Mouse (Mus musculus) limb, embryonic 11.5 days (tissue): ENCODE results near the gene Gpr33. TPM values are rescaled to one million over a fixed set of nuclear protein-coding genes. Genes with fewer than 3 reads are reported as not detected.

Experiments
- ATAC-seq: fragments of 200-750 bp; cut with Nextera tagmentation; 2 replicates; pipeline ENCODE4 v1.8.0; 2017; ENCODE audit warnings: low read depth; ENCODE audit not compliant: insufficient number of reproducible peaks, low FRiP score, low TSS enrichment
- DNase-seq: peaks from one replicate; pipeline ENCODE4 v3.0.0-alpha.2; 2015; ENCODE audit warnings: low spot score
- H3K27ac ChIP-seq: fragments of 300-500 bp; sonication (generic); replicated peaks from 2 replicates; pipeline ENCODE4 v1.5.1; 2014; ENCODE audit warnings: low read depth, mild to moderate bottlenecking, low read length
- H3K27me3 ChIP-seq: fragments of 300-500 bp; sonication (generic); 2 replicates; pipeline ENCODE4 v1.6.1; 2014; ENCODE audit warnings: mild to moderate bottlenecking, low read length, mixed read lengths; ENCODE audit not compliant: control insufficient read depth, insufficient read depth
- H3K36me3 ChIP-seq: fragments of 300-500 bp; sonication (generic); 2 replicates; pipeline ENCODE4 v1.6.1; 2014; ENCODE audit warnings: mild to moderate bottlenecking, low read length, moderate library complexity, mixed read lengths; ENCODE audit not compliant: control insufficient read depth, insufficient read depth
- H3K4me1 ChIP-seq: fragments of 300-500 bp; sonication (generic); 2 replicates; pipeline ENCODE4 v1.6.1; 2014; ENCODE audit warnings: low read length, mixed read lengths; ENCODE audit not compliant: control insufficient read depth, insufficient read depth
- H3K4me2 ChIP-seq: fragments of 300-500 bp; sonication (generic); 2 replicates; pipeline ENCODE4 v1.6.1; 2014; ENCODE audit warnings: low read depth, mild to moderate bottlenecking, moderate library complexity; ENCODE audit not compliant: severe bottlenecking
- H3K4me3 ChIP-seq: fragments of 300-500 bp; sonication (generic); 2 replicates; pipeline ENCODE4 v1.5.1; 2014; ENCODE audit warnings: low read depth, low read length
- H3K9ac ChIP-seq: fragments of 300-500 bp; sonication (generic); 2 replicates; pipeline ENCODE4 v1.6.1; 2014; ENCODE audit warnings: mild to moderate bottlenecking, low read length
- H3K9me3 ChIP-seq: fragments of 300-500 bp; sonication (generic); 2 replicates; pipeline ENCODE4 v1.6.1; 2016; ENCODE audit warnings: low read length; ENCODE audit not compliant: control insufficient read depth
- WGBS: fragments of 180-500 bp; shearing (Covaris S2); extraction: QIAGEN DNeasy Blood & Tissue Kit; methylation state at CpG from one replicate; pipeline ENCODE4 v1.1.7; 2014; 5-methylcytosine and 5-hydroxymethylcytosine counted together
- polyA plus RNA-seq: library from polyadenylated mRNA; unstranded; fragments of >200 nt; fragmentation: Nextera tagmentation; extraction: Ambion mirVana; gene quantifications from 2 replicates; pipeline ENCODE4 v1.2.1, GENCODE M21; 2014

Gpr33 gene
- polyA plus RNA-seq, 1 experiment from 2014 or later, result not detected

DNA sequence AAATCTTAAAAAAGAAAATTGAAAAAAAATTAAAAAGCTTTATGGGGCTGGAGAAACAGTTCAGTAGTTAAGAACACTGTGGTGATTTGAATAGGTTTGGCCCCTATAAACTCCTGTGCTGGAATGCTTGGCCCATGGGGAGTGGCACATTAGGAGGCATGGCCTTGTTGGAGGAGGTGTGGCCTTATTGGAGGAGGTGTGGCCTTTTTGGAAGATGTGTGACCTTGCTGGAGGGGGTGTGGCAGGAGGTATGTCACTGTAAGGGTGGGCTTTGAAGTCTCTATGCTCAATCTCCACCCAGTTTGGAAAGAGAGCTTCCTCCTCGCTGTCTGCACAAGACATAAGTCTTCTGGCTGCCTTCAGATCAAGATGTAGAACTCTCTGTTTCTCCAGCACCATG lies 53.5 kb downstream of the Gpr33 start:
- H3K4me1 ChIP-seq, result no peaks in the 10 kb centered on the region
- ATAC-seq, result no peak
- no peak overlapping the region for H3K4me3 ChIP-seq
- DNase-seq, result no peak
- H3K36me3 ChIP-seq, result no peaks in the 10 kb centered on the region
- H3K9ac ChIP-seq, result no peak overlapping the region
- no peak overlapping the region for H3K4me2 ChIP-seq
- H3K9me3 ChIP-seq, result no peaks in the 10 kb centered on the region
- 87% methylated on average over 1 of the region's 1 CpGs for whole genome bisulfite sequencing
- H3K27me3 ChIP-seq, result no peaks in the 10 kb centered on the region
- no peak overlapping the region for H3K27ac ChIP-seq

Other genes with a start within 250 kb of the Gpr33 start
- gene Hectd1, start 198.5 kb downstream of the Gpr33 start, polyA plus RNA-seq, result 40.0 and 43.1 TPM in 2 replicates
- gene Heatr5a, start 56.7 kb downstream of the Gpr33 start, polyA plus RNA-seq, result 10.6 and 12.6 TPM in 2 replicates
- 22.7 and 23.9 TPM in 2 replicates for gene Dtd2, start 21.6 kb downstream of the Gpr33 start, polyA plus RNA-seq
- gene Nubpl, start 69.7 kb upstream of the Gpr33 start, polyA plus RNA-seq, result 16.5 and 17.8 TPM in 2 replicates